Mouse (Mus musculus): Measurements from ENCODE around the gene Tmem151b.

Gene Tmem151b

DNA sequence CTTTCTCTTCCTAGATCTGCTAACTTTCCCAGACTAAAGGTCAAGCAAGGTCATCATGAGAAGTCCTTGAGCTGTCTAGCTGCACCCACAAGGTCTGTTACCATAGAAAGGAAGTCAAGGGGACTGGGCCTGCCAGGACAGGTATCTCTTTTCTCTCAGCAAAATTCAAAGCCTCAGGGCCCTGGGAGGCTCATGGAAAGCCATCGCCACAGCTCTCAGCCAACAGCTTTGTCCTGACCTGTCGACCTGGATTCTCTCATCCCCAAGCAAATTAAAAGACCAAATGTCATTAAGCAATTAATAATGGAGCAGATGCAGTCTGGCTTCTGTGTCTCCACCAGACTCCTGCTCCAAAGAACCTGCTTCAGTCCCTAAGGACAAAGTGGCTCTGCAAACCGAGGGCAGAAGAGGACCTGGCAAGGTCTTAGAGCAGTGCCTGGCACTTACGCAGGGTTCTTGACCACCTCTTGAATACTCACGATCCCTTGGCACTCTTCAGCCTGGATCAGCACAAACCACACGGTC is 43.5 kb downstream of the Tmem151b start:
- no peak for DNase-seq

DNA sequence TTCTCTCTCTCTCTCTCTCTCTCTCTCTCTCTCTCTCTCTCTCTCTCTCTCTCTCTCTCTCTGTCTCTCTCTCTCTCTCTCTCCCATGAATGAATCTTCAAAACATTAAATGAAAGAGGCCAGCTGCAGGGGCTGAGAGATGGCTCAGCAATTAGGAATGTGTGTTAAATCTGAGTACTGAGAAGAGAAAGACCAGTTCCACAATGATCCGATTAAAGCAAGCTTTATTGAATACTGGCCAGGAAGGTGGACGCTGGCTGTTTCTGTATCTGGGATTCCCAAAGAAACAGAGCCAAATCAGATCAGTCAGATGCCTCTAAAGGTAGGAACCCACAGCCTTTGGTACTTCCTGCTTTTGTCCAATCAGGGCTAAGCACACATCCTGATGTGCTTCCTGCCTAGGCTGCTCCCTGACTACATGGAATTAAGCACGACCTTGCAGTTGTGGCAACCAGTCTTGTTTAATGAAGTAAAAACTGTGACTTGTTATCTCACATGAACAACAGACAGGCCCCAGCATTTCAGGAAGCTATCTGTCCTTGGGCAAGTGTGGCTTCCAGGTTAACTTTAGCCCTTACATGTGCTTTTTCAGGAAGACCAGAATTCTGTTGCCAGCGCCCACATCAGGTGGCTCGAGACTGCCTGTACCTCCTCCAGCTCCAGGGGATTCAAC is 46.0 kb downstream of the Tmem151b start:
- DNase-seq = no peak

DNA sequence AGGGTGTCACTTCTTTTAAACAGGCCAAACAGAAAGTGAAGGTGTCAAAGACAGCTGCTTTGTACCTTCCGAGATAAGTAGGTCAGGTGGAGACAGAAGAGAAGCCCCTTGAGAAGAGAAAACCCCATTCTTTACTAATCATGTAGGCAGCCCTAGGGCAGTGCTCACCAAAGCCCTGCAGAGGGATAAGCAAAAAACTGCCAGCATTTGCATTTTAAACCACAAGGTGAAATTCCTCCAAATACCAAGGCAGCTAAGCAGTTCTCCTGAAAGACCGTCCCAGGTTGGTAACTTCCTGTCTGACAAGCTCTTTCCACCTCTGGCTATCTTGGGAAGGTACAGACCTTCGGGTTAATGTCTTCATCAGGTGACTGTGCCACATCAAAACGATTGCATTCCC is 47.2 kb downstream of the Tmem151b start:
- no peak for DNase-seq

DNA sequence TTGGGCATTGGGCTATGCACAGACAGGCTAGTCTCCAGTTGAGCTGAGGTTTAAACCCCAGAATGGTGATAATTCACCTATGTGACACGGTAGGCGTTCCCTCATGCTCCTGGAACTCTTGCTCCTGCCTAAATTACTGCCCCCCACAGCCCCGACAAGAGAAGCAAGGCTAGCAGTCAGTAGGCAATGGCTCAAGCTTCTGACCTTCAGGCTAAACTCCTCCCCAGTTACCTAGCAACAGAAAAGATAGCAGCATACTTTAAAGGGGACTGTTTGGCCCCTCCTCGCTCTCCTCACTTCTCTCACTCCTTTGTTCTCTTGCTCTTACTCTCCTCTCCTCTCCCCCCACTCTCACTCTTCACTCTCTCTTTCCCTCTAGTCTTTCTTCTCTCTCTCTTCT is 48.5 kb downstream of the Tmem151b start:
- DNase-seq = no peak

DNA sequence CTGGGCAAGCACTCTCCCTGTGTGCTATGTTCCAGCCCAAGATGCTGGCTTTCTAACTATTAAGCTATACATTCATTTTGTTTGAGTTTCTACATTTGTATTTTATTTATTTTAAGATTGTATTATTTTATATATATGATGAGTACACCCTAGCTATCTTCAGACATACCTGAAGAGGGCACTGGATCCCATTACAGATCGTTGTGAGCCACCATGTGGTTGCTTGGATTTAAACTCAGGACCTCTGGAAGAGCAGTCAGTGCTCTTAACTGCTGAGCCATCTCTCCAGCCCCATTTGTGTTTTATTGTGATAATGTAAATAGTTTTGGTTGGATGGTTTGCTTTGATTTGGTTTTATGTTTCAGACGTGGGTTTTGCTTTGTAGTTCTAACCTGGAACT is 50.0 kb downstream of the Tmem151b start:
- DNase-seq = no peak

DNA sequence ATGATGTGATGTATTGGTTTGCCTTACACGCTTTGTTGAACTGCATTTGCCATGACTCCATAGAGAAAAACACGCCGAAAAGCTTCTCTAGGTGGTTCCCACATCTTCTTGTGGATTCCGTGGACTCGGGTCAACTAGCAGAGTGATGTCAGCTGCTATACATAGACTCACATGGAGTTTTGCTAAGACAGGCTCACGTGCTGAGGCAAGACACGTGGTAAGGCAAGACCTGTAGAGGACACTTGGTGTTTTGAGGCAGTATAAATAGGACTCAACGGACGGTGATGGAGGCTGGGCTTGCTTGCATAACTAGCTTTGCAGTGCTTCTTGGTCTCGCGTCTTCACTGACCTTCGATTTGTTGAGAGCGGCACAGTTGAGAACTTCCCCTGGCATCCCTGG is 51.1 kb downstream of the Tmem151b start:
- DNase-seq = no peak

DNA sequence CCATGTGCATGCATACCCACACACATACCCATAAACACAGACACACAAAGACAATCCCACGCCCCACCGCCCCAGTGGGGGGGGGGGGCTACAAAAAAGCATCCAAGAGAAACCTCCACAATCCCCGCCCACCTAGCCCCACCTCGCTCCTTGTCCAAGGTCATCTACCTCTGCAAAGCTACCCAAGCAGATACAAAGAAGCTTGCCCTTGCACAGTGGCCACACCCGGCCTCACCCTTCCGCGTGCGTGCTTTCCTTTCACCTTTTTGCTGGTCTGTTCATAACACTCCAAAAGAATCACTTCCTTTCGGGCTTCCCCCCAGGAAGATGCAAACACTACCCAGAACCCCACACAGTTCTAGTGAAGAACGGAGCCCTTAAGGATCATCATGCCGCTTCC is 54.1 kb downstream of the Tmem151b start:
- DNase-seq = no peak

Data from lung, postnatal 4 days (tissue).